Mouse (Mus musculus) frontal cortex, postnatal 10 days (tissue): ENCODE measurements at regions not wholly inside any gene's neighbourhood (a gene's known extent, or its start where the extent isn't known, plus 50 kb on each side); places are given as distances from the start of the nearest gene placed in this dataset.
"Not testable (repeated sequence)": the region's sequence is repeated elsewhere in the genome, so short reads cannot be mapped to it uniquely, and the experiment has no call there.

Source experiments
- DNase-seq, 2 experiments: peaks; one replicate each; pipeline ENCODE4 v3.0.0; 2022; ENCODE audit warnings: low spot score in 2 of 2, mixed read lengths in 1 of 2

- DNase-seq, result peak; percentile 11 to 19
These were observed 485.1 kb upstream of the Hsf2 start for GRCm38 (mm10) chr10:57000892-57001722.

GRCm38 (mm10) chr10:57001723-57002110, 484.5 kb upstream of the Hsf2 start:
- no peak for DNase-seq

GRCm38 (mm10) chr10:57037641-57038040, 448.5 kb upstream of the Hsf2 start:
- no peak for DNase-seq

- DNase-seq, result no peak
These were observed 446.0 kb upstream of the Hsf2 start for GRCm38 (mm10) chr10:57040201-57040600.

GRCm38 (mm10) chr10:57046021-57046420, 440.2 kb upstream of the Hsf2 start:
- DNase-seq, result no peak

- no peak for DNase-seq
These were observed 439.3 kb upstream of the Hsf2 start for GRCm38 (mm10) chr10:57046891-57047290.

- no peak for DNase-seq
These were observed 438.5 kb upstream of the Hsf2 start for GRCm38 (mm10) chr10:57047719-57048118.

GRCm38 (mm10) chr10:57053375-57053774, 432.8 kb upstream of the Hsf2 start:
- not testable (repeated sequence) for DNase-seq

- no peak for DNase-seq
These were observed 396.1 kb upstream of the Hsf2 start for GRCm38 (mm10) chr10:57090131-57090530.

- DNase-seq, result no peak
These were observed 390.3 kb upstream of the Hsf2 start for GRCm38 (mm10) chr10:57095920-57096319.

GRCm38 (mm10) chr10:57113359-57113758, 372.8 kb upstream of the Hsf2 start:
- no peak for DNase-seq

- DNase-seq, result no peak
These were observed 371.4 kb upstream of the Hsf2 start for GRCm38 (mm10) chr10:57114696-57115271.

GRCm38 (mm10) chr10:57121514-57121913, 364.7 kb upstream of the Hsf2 start:
- DNase-seq, result no peak

- DNase-seq, result no peak
These were observed 359.0 kb upstream of the Hsf2 start for GRCm38 (mm10) chr10:57127185-57127584.

- DNase-seq, result no peak
These were observed 329.8 kb upstream of the Hsf2 start for GRCm38 (mm10) chr10:57156426-57156825.

- DNase-seq, result no peak
These were observed 329.3 kb upstream of the Hsf2 start for GRCm38 (mm10) chr10:57156912-57157311.

- no peak for DNase-seq
These were observed 325.6 kb upstream of the Hsf2 start for GRCm38 (mm10) chr10:57160546-57160945.

- DNase-seq, result no peak
These were observed 322.8 kb upstream of the Hsf2 start for GRCm38 (mm10) chr10:57163359-57163758.

- peak; percentile 9 to 40 for DNase-seq
These were observed 302.6 kb upstream of the Hsf2 start for GRCm38 (mm10) chr10:57183560-57183959.

- DNase-seq, result no peak
These were observed 275.5 kb upstream of the Hsf2 start for GRCm38 (mm10) chr10:57210701-57211100.

- no peak for DNase-seq
These were observed 255.1 kb upstream of the Hsf2 start for GRCm38 (mm10) chr10:57231117-57231516.

GRCm38 (mm10) chr10:57281220-57281619, 205.0 kb upstream of the Hsf2 start:
- DNase-seq, result no peak

- DNase-seq, result no peak
These were observed 203.3 kb upstream of the Hsf2 start for GRCm38 (mm10) chr10:57282896-57283295.
